Mouse (Mus musculus) Patski (cell line): ENCODE data around the gene Rps12-ps3. TPM values are rescaled to one million over a fixed set of nuclear protein-coding genes. Genes with fewer than 3 reads are reported as not detected.

Source experiments
- ATAC-seq: fragments of 100-300 bp; one replicate; pipeline ENCODE4 v1.8.0; 2021
- CTCF ChIA-PET: fragments of 350-600 bp; sonication (Branson Sonifier 250); formaldehyde crosslinking; loops from one replicate; lab custom pipeline; 2022; ENCODE audit warnings: inconsistent platforms; lab: Charles Lee
- POLR2A ChIA-PET: fragments of 350-600 bp; sonication (Branson Sonifier 250); formaldehyde crosslinking; loops from one replicate; lab custom pipeline; 2022; ENCODE audit warnings: antibody characterized with exemption, inconsistent platforms; lab: Charles Lee
- DNase-seq: peaks from one replicate; pipeline ENCODE4 v3.0.0-alpha.2; 2011; ENCODE audit warnings: low read depth, low spot score
- H3K27me3 ChIP-seq: fragments of 371-371 bp; one replicate; pipeline ENCODE4 v1.5.1; 2021
- CTCF ChIP-seq: fragments of 100-300 bp; IDR thresholded peaks from one replicate; pipeline ENCODE4 v1.5.1; 2021
- in situ Hi-C: fragments of 300-500 bp; cut with MboI; formaldehyde crosslinking; loops from 3 replicates; pipeline ENCODE4 v1.11.1; 2018; ENCODE audit warnings: low pct_unique_long_range_greater_than_20kb, mixed read lengths
- polyA plus RNA-seq: library from polyadenylated mRNA; unstranded; gene quantifications from one replicate; pipeline ENCODE4 v1.2.3, GENCODE M21; 2021

The Rps12-ps3 gene
- polyA plus RNA-seq, 1 experiment from 2014 or later = 1,107 TPM

GRCm38 (mm10) chr19:59350273-59350903 is 28.3 kb downstream of the Rps12-ps3 start:
- ATAC-seq (no peak), DNase-seq (no peak)
- ChIA-PET CTCF (interaction anchor here (2.5 kb wide), 1 partner anchor 10 kb away, joined by 5 read pairs; no protein-coding TSS in a partner anchor), POLR2A (interaction anchor here (0.9 kb wide), 1 partner anchor 8 kb away, joined by 4 read pairs; no protein-coding TSS in a partner anchor)
- in situ Hi-C loops = no loop called here
- TF ChIP-seq CTCF = no peak
- H3K27me3 ChIP-seq = peaks cover 12% of the 10 kb centered on the region

GRCm38 (mm10) chr19:59351151-59351889 is 29.2 kb downstream of the Rps12-ps3 start:
- peaks cover 17% of the 10 kb centered on the region for H3K27me3 ChIP-seq
- in situ Hi-C loops = no loop called here
- CTCF ChIA-PET = interaction anchor here (1.1 to 2.5 kb wide), 2 partner anchors 9 to 13 kb away, joined by 3 to 5 read pairs; no protein-coding TSS in a partner anchor
- DNase-seq (no peak), ATAC-seq (no peak)
- no peak for TF ChIP-seq CTCF
- POLR2A ChIA-PET = interaction anchor here (0.9 kb wide), 1 partner anchor 9 kb away, joined by 4 read pairs; no protein-coding TSS in a partner anchor

- ChIA-PET POLR2A (no interaction called here), CTCF (interaction anchor here (0.6 kb wide), 1 partner anchor 11 kb away, joined by 3 read pairs; no protein-coding TSS in a partner anchor)
- TF ChIP-seq CTCF = no peak
- ATAC-seq (no peak), DNase-seq (no peak)
- in situ Hi-C loops = no loop called here
- H3K27me3 ChIP-seq = peaks cover 24% of the 10 kb centered on the region
Measured at GRCm38 (mm10) chr19:59352760-59353159, 30.7 kb downstream of the Rps12-ps3 start.

- CTCF ChIA-PET = no interaction called here
- POLR2A ChIA-PET = no interaction called here
- no peak for TF ChIP-seq CTCF
Measured at GRCm38 (mm10) chr19:59354906-59355305, 32.8 kb downstream of the Rps12-ps3 start.

GRCm38 (mm10) chr19:59356388-59356787 is 34.3 kb downstream of the Rps12-ps3 start:
- ChIA-PET CTCF (interaction anchor here (0.6 kb wide), 1 partner anchor 28 kb away, joined by 3 read pairs; no protein-coding TSS in a partner anchor), POLR2A (no interaction called here)
- in situ Hi-C loops = no loop called here
- peaks cover 56% of the 10 kb centered on the region for H3K27me3 ChIP-seq
- ATAC-seq (no peak), DNase-seq (no peak)
- TF ChIP-seq CTCF = no peak

More at GRCm38 (mm10) chr19:59354906-59355305, 32.8 kb downstream of the Rps12-ps3 start:
- in situ Hi-C loops = no loop called here
- DNase-seq = no peak
- no peak for ATAC-seq
- H3K27me3 ChIP-seq = peaks cover 46% of the 10 kb centered on the region

GRCm38 (mm10) chr19:59356843-59357595 is 34.9 kb downstream of the Rps12-ps3 start:
- ATAC-seq (no peak), DNase-seq (no peak)
- ChIA-PET POLR2A (no interaction called here), CTCF (interaction anchor here (1.6 kb wide), 1 partner anchor 118 kb away, joined by 4 read pairs; no protein-coding TSS in a partner anchor)
- in situ Hi-C loops = no loop called here
- peaks cover 55% of the 10 kb centered on the region for H3K27me3 ChIP-seq
- TF ChIP-seq CTCF = no peak

GRCm38 (mm10) chr19:59357878-59358277 is 35.8 kb downstream of the Rps12-ps3 start:
- DNase-seq (no peak), ATAC-seq (no peak)
- ChIA-PET CTCF (interaction anchor here (1.6 kb wide), 1 partner anchor 119 kb away, joined by 4 read pairs; no protein-coding TSS in a partner anchor), POLR2A (no interaction called here)
- in situ Hi-C loops = no loop called here
- no peak for TF ChIP-seq CTCF
- peaks cover 50% of the 10 kb centered on the region for H3K27me3 ChIP-seq

- in situ Hi-C loops = no loop called here
- ATAC-seq = no peak
- peaks cover 59% of the 10 kb centered on the region for H3K27me3 ChIP-seq
- ChIA-PET CTCF (no interaction called here), POLR2A (no interaction called here)
- no peak for TF ChIP-seq CTCF
- DNase-seq = no peak
Measured at GRCm38 (mm10) chr19:59359202-59359601, 37.1 kb downstream of the Rps12-ps3 start.

- POLR2A ChIA-PET = no interaction called here
Measured at GRCm38 (mm10) chr19:59360486-59360896, 38.4 kb downstream of the Rps12-ps3 start.

GRCm38 (mm10) chr19:59362646-59363045 is 40.6 kb downstream of the Rps12-ps3 start:
- peaks cover 67% of the 10 kb centered on the region for H3K27me3 ChIP-seq
- POLR2A ChIA-PET = no interaction called here
- DNase-seq (no peak), ATAC-seq (no peak)
- CTCF ChIA-PET = interaction anchor here (0.9 to 1.9 kb wide), 2 partner anchors 10 kb away, joined by 3 read pairs; no protein-coding TSS in a partner anchor
- TF ChIP-seq CTCF = no peak
- in situ Hi-C loops = no loop called here

More at GRCm38 (mm10) chr19:59360486-59360896, 38.4 kb downstream of the Rps12-ps3 start:
- ATAC-seq (no peak), DNase-seq (no peak)
- peaks cover 60% of the 10 kb centered on the region for H3K27me3 ChIP-seq
- in situ Hi-C loops = no loop called here
- TF ChIP-seq CTCF = no peak
- CTCF ChIA-PET = interaction anchor here (0.9 to 1.7 kb wide), 5 partner anchors 9 to 68 kb away, joined by 3 to 5 read pairs (median 3); no protein-coding TSS in a partner anchor
